ENCODE assay signal across 8 mouse cellular contexts in genomic region chr1:182408684-182409327, GRCm38 (mm10). TPM values are rescaled to one million over a fixed set of nuclear protein-coding genes. Genes with fewer than 3 reads are reported as not detected.
A peak's percentile ranks its signal among the peaks of the same experiment; 100 is the strongest.
DNase-seq lines count a peak whose midpoint lies in the region; ATAC-seq and TF ChIP-seq lines count a peak whose summit lies in the region.

Gene Trp53bp2 (plus strand): TSS chr1:182409172.

- peak within 1 kb of the TSS; percentile 89 for H3K4me3 ChIP-seq in forebrain, embryonic 10.5 days
- peak within 1 kb of the TSS; percentile 90 for H3K4me3 ChIP-seq in heart, embryonic 15.5 days
- peak within 1 kb of the TSS; percentile 75 to 82 for H3K4me3 ChIP-seq in liver, embryonic 14.5 days (ENCODE audit: insufficient read depth in 1 of 2, low read depth in 2 of 2, low read length in 2 of 2)
- peak within 1 kb of the TSS; percentile 76 for H3K4me3 ChIP-seq in neural tube, embryonic 11.5 days (ENCODE audit: low read depth, low read length)
- H3K4me3 ChIP-seq in stomach, postnatal 0 days (ENCODE audit: low read depth, low read length) = peak within 1 kb of the TSS; percentile 70

- H3K9ac ChIP-seq in heart, embryonic 15.5 days = peak within 1 kb of the TSS; percentile 96
- peak within 1 kb of the TSS; percentile 76 for H3K9ac ChIP-seq in liver, embryonic 14.5 days (replicated peaks)
- peak within 1 kb of the TSS; percentile 90 for H3K9ac ChIP-seq in neural tube, embryonic 11.5 days (ENCODE audit: low read length)
- H3K9ac ChIP-seq in stomach, postnatal 0 days (ENCODE audit: low read length) = peak within 1 kb of the TSS; percentile 89

- ATAC-seq in CD4-positive, CD25-positive, alpha-beta regulatory T cell, adult 4 months = peak; percentile 89
- peak; percentile 94 for ATAC-seq in heart, embryonic 15.5 days (replicated peaks; ENCODE audit: insufficient number of reproducible peaks, insufficient read depth, low FRiP score, low read depth)
- ATAC-seq in liver, embryonic 14.5 days (ENCODE audit: insufficient read depth) = peak; percentile 93
- ATAC-seq in neural tube, embryonic 11.5 days (ENCODE audit: insufficient read depth, low FRiP score, low TSS enrichment) = peak; percentile 87
- ATAC-seq in stomach, postnatal 0 days (ENCODE audit: low FRiP score, low TSS enrichment) = peak; percentile 97

- peaks cover 50% of the 10 kb centered on the region for H3K4me1 ChIP-seq in forebrain, embryonic 10.5 days
- H3K4me1 ChIP-seq in heart, embryonic 15.5 days (replicated peaks) = peaks cover 28% of the 10 kb centered on the region
- peaks cover 4 to 10% of the 10 kb centered on the region in 2 experiments; a peak in 3 of 4 replicates for H3K4me1 ChIP-seq in liver, embryonic 14.5 days (replicated peaks; ENCODE audit: control insufficient read depth in 2 of 2, insufficient read depth in 2 of 2, low read length in 1 of 2)
- peaks cover 12% of the 10 kb centered on the region for H3K4me1 ChIP-seq in neural tube, embryonic 11.5 days (ENCODE audit: control insufficient read depth, insufficient read depth, low read length)
- H3K4me1 ChIP-seq in stomach, postnatal 0 days (replicated peaks; ENCODE audit: control insufficient read depth, insufficient read depth) = 0 out of 2 replicates have a peak, but pooled peaks cover 6% of the 10 kb centered on the region

- DNase-seq in c-Kit-negative CD71-positive TER-119-positive erythroid progenitor cells, embryonic 14.5 days (ENCODE audit: low read depth, low spot score) = peak; percentile 97
- DNase-seq in forebrain, embryonic 10.5 days (ENCODE audit: extremely low spot score, low spot score) = peak; percentile 100
- peak; percentile 97 to 98 for DNase-seq in kidney, postnatal 25 days
- DNase-seq in liver, embryonic 14.5 days (ENCODE audit: low read depth in 3 of 3, low spot score in 3 of 3) = peak; percentile 92 to 95 (median 93)
- peak; percentile 100 for DNase-seq in neural tube, embryonic 11.5 days (ENCODE audit: low spot score)
- DNase-seq in stomach, postnatal 0 days (ENCODE audit: low spot score) = peak; percentile 100

- H3K36me3 ChIP-seq in forebrain, embryonic 10.5 days (replicated peaks) = no peaks in the 10 kb centered on the region
- no peaks in the 10 kb centered on the region for H3K36me3 ChIP-seq in heart, embryonic 15.5 days
- no peaks in the 10 kb centered on the region for H3K36me3 ChIP-seq in liver, embryonic 14.5 days (replicated peaks; ENCODE audit: control insufficient read depth, insufficient read depth, low read depth)
- no peaks in the 10 kb centered on the region for H3K36me3 ChIP-seq in neural tube, embryonic 11.5 days (ENCODE audit: control insufficient read depth, insufficient read depth, low read length)
- H3K36me3 ChIP-seq in stomach, postnatal 0 days (ENCODE audit: control insufficient read depth, insufficient read depth, low read length) = no peaks in the 10 kb centered on the region

- WGBS in forebrain, embryonic 10.5 days = under 1% methylated on average over 71 of the region's 71 CpGs
- 0% methylated on average over 65 of the region's 71 CpGs for WGBS in heart, embryonic 15.5 days
- WGBS in liver, embryonic 14.5 days (ENCODE audit: insufficient replicate concordance) = 1% methylated on average over 70 of the region's 71 CpGs
- WGBS in neural tube, embryonic 11.5 days = under 1% methylated on average over 62 of the region's 71 CpGs
- WGBS in stomach, postnatal 0 days = under 1% methylated on average over 47 of the region's 71 CpGs

- peak within 1 kb of the TSS; percentile 99 for H3K27ac ChIP-seq in forebrain, embryonic 10.5 days
- H3K27ac ChIP-seq in heart, embryonic 15.5 days = peak within 1 kb of the TSS; percentile 95
- 0 out of 2 replicates have a peak within 1 kb of the TSS, but pooled peaks have one; percentile 8 for H3K27ac ChIP-seq in liver, embryonic 14.5 days
- peak within 1 kb of the TSS; percentile 89 for H3K27ac ChIP-seq in neural tube, embryonic 11.5 days (ENCODE audit: low read depth, low read length)
- peak within 1 kb of the TSS; percentile 92 for H3K27ac ChIP-seq in stomach, postnatal 0 days (replicated peaks)

- H3K9me3 ChIP-seq in forebrain, embryonic 10.5 days = no peaks in the 10 kb centered on the region
- H3K9me3 ChIP-seq in heart, embryonic 15.5 days (replicated peaks) = no peaks in the 10 kb centered on the region
- H3K9me3 ChIP-seq in liver, embryonic 14.5 days (ENCODE audit: control insufficient read depth, low read length) = no peaks in the 10 kb centered on the region
- H3K9me3 ChIP-seq in neural tube, embryonic 11.5 days (ENCODE audit: control insufficient read depth, low read length) = no peaks in the 10 kb centered on the region
- H3K9me3 ChIP-seq in stomach, postnatal 0 days (ENCODE audit: control insufficient read depth, low read length) = no peaks in the 10 kb centered on the region

- no peaks in the 10 kb centered on the region for H3K27me3 ChIP-seq in forebrain, embryonic 10.5 days (ENCODE audit: poor library complexity, severe bottlenecking)
- H3K27me3 ChIP-seq in heart, embryonic 15.5 days = no peaks in the 10 kb centered on the region
- H3K27me3 ChIP-seq in liver, embryonic 14.5 days (ENCODE audit: control insufficient read depth, insufficient read depth, low read length) = no peaks in the 10 kb centered on the region
- no peaks in the 10 kb centered on the region for H3K27me3 ChIP-seq in neural tube, embryonic 11.5 days (ENCODE audit: control insufficient read depth, insufficient read depth, low read length)
- H3K27me3 ChIP-seq in stomach, postnatal 0 days (ENCODE audit: control insufficient read depth, insufficient read depth, low read length) = no peaks in the 10 kb centered on the region

- TF ChIP-seq EP300 in liver, embryonic 14.5 days (IDR thresholded peaks at IDR 0.05; ENCODE audit: low read depth) = no peak
- TF ChIP-seq EP300 in stomach, postnatal 0 days (optimal IDR thresholded peaks at IDR 0.05) = no peak

- peak within 1 kb of the TSS; percentile 84 for H3K4me2 ChIP-seq in heart, embryonic 15.5 days
- peak within 1 kb of the TSS; percentile 83 for H3K4me2 ChIP-seq in liver, embryonic 14.5 days (ENCODE audit: low read depth)
- peak within 1 kb of the TSS; percentile 81 for H3K4me2 ChIP-seq in neural tube, embryonic 11.5 days (ENCODE audit: low read depth)
- peak within 1 kb of the TSS; percentile 75 for H3K4me2 ChIP-seq in stomach, postnatal 0 days (replicated peaks; ENCODE audit: low read depth)

- peak; percentile 74 for TF ChIP-seq CTCF in liver, embryonic 14.5 days (IDR thresholded peaks at IDR 0.05; ENCODE audit: low read depth)
- TF ChIP-seq CTCF in stomach, postnatal 0 days (IDR thresholded peaks at IDR 0.05; ENCODE audit: low read depth) = peak; percentile 70

RNA-seq across cellular contexts. Expression of gene Trp53bp2, which starts in this region (rescaled TPM):
- polyA plus RNA-seq in CD4-positive, CD25-positive, alpha-beta regulatory T cell, adult 4 months (2017; shearing (Covaris generic)) = 1 to 10 TPM; 8.5 to 8.9 TPM
- polyA plus RNA-seq in forebrain, embryonic 10.5 days (2016; fragmentation: Nextera tagmentation; extraction: Ambion mirVana) = 23.8 and 28.5 TPM in 2 replicates
- polyA plus RNA-seq in heart, embryonic 15.5 days (2015; fragmentation: Nextera tagmentation; extraction: Ambion mirVana) = 12.0 and 15.5 TPM in 2 replicates
- 2.3 and 2.5 TPM in 2 replicates for polyA plus RNA-seq in liver, embryonic 14.5 days (2012; rRNA removed)
- polyA plus RNA-seq in liver, embryonic 14.5 days (2014; fragmentation: Nextera tagmentation; extraction: Ambion mirVana) = 2.7 and 3.1 TPM in 2 replicates
- 35.4 and 40.1 TPM in 2 replicates for polyA plus RNA-seq in neural tube, embryonic 11.5 days (2014; fragmentation: Nextera tagmentation; extraction: Ambion mirVana)
- polyA plus RNA-seq in stomach, postnatal 0 days (2015; fragmentation: Nextera tagmentation; extraction: Ambion mirVana) = 9.5 and 10.3 TPM in 2 replicates

Comparison
In these comparisons a context has a peak if more than half of its experiments do, and no peak if none do; other contexts are left out.
1. Peak in every context shown above with its lines: DNase-seq, ATAC-seq, H3K4me3 ChIP-seq and H3K27ac ChIP-seq.
2. H3K27ac ChIP-seq: peak in every context shown above with its lines; median percentile 99 in forebrain, embryonic 10.5 days; 95 in heart, embryonic 15.5 days; 92 in stomach, postnatal 0 days; 89 in neural tube, embryonic 11.5 days; 8 in liver, embryonic 14.5 days.